Mouse (Mus musculus): ENCODE results near the gene Myo5a. TPM values are rescaled to one million over a fixed set of nuclear protein-coding genes. Genes with fewer than 3 reads are reported as not detected.

The Myo5a gene
- polyA plus RNA-seq, 1 experiment from 2014 or later: 10.5 TPM

DNA sequence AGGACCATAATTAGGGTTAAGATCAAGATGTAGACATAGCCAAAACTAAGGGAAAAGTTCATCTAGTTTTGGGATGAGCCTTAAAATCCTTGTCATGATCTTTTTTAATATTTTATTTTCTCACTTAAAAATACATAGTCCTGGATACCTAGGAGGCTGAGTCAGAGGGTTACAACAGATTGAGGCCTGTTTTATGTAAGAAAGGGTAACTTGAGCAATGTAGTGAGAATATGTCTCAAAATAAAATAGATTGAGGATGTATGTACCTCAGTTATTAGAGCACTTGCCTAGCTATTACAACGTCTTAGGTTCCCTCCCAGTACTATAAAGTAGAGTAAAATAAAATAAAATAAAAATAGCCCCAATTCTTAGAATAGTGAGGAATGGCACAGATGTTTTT, 21.3 kb downstream of the Myo5a start:
- Histone ChIP-seq H3K27ac (ENCODE audit: low read length) (no peak overlapping the region), H3K4me2 (ENCODE audit: low read depth, low read length) (no peak overlapping the region), H3K27me3 (ENCODE audit: control insufficient read depth, insufficient read depth, low read length) (no peaks in the 10 kb centered on the region), H3K4me3 (replicated peaks; ENCODE audit: low read length) (no peak overlapping the region), H3K4me1 (ENCODE audit: control insufficient read depth, insufficient read depth, low read length) (no peaks in the 10 kb centered on the region), H3K9me3 (replicated peaks; ENCODE audit: control insufficient read depth, low read length) (no peaks in the 10 kb centered on the region), H3K36me3 (ENCODE audit: control insufficient read depth, insufficient read depth, low read length) (no peaks in the 10 kb centered on the region), H3K9ac (ENCODE audit: low read length) (no peak overlapping the region)
- WGBS: 65% methylated on average over 1 of the region's 1 CpGs
- no peak for ATAC-seq (ENCODE audit: insufficient read depth, low FRiP score)

DNA sequence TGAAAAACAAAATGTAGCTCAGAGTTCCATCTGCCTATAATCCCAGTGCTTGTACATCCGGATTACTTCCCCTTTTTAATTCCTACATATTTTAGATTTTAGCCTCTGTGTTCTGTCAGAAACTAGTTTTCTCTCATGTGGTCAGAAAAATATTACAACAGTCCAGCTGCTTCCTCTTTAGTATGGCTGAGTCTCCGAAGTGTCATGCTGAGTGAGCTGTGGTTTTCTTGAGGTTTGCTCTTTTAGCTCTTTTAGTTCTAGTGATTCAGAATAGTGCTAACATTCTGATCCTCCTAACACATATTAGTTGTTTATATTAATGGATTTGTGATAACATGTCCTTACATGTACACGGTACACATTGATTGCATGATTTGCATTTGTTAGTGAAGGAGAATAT, 23.9 kb downstream of the Myo5a start:
- Histone ChIP-seq H3K27me3 (ENCODE audit: control insufficient read depth, insufficient read depth, low read length) (no peaks in the 10 kb centered on the region), H3K4me3 (replicated peaks; ENCODE audit: low read length) (no peak overlapping the region), H3K4me2 (ENCODE audit: low read depth, low read length) (no peak overlapping the region), H3K36me3 (ENCODE audit: control insufficient read depth, insufficient read depth, low read length) (no peaks in the 10 kb centered on the region), H3K9me3 (replicated peaks; ENCODE audit: control insufficient read depth, low read length) (no peaks in the 10 kb centered on the region), H3K27ac (ENCODE audit: low read length) (no peak overlapping the region), H3K4me1 (ENCODE audit: control insufficient read depth, insufficient read depth, low read length) (no peaks in the 10 kb centered on the region), H3K9ac (ENCODE audit: low read length) (no peak overlapping the region)
- WGBS: 58% methylated on average over 3 of the region's 3 CpGs
- no peak for ATAC-seq (ENCODE audit: insufficient read depth, low FRiP score)

DNA sequence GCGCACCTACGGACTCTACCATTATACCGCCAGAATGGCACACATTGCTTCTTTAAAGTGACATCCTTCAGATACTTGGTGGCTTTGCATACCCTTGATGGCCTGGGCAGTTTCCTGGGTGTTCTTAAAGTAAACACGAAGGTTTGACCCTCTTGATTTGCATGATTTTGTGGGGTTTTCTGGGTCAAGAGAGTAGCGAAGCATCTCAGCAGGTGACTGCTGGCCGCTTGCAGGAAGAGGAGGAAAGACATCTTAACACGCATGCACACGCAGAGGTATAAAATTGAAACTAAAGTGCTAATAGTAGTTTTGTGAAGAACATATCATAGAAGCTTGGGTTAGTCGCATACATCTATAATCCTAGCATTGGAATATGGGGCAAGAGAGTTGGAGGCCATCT, 28.1 kb downstream of the Myo5a start:
- no peak overlapping the region for H3K4me2 ChIP-seq (ENCODE audit: low read depth, low read length)
- H3K4me1 ChIP-seq (ENCODE audit: control insufficient read depth, insufficient read depth, low read length): no peaks in the 10 kb centered on the region
- H3K27ac ChIP-seq (ENCODE audit: low read length): no peak overlapping the region
- WGBS: 92% methylated on average over 9 of the region's 9 CpGs
- H3K36me3 ChIP-seq (ENCODE audit: control insufficient read depth, insufficient read depth, low read length): no peaks in the 10 kb centered on the region
- no peak overlapping the region for H3K4me3 ChIP-seq (replicated peaks; ENCODE audit: low read length)
- ATAC-seq (ENCODE audit: insufficient read depth, low FRiP score): no peak
- H3K9ac ChIP-seq (ENCODE audit: low read length): no peak overlapping the region
- H3K9me3 ChIP-seq (replicated peaks; ENCODE audit: control insufficient read depth, low read length): no peaks in the 10 kb centered on the region
- no peaks in the 10 kb centered on the region for H3K27me3 ChIP-seq (ENCODE audit: control insufficient read depth, insufficient read depth, low read length)

DNA sequence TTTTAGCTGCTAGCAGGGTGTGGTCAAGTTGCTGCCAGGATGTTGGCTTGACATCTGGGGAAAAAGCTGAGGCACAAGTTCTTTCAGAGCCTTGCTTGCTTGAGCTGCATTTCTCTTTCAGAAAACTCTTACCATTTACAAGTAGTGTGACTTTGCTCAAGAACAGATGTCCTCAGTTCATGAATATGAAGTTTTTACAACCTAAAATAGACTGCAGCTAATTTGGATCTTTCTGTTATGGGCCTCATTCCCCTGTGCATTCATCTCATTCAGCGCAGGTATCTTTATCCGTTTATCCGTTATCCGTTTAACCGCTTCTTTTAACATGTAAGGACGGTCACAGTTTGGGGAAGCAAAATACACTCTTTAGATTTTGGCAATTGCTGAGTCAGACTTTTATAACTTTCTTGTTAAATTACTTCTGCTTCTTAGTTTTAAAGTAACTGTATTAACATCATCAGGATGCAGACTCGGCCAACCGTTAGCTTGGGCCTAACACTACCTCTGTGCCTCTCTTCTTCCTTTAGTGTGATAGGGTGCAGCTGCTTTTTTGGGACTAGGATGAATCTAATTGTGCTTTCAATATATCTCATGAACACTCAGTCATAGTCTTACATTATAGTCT, 29.5 kb downstream of the Myo5a start:
- Histone ChIP-seq H3K4me1 (ENCODE audit: control insufficient read depth, insufficient read depth, low read length) (no peaks in the 10 kb centered on the region), H3K27ac (ENCODE audit: low read length) (no peak overlapping the region), H3K27me3 (ENCODE audit: control insufficient read depth, insufficient read depth, low read length) (no peaks in the 10 kb centered on the region), H3K4me2 (ENCODE audit: low read depth, low read length) (no peak overlapping the region), H3K9ac (ENCODE audit: low read length) (no peak overlapping the region), H3K9me3 (replicated peaks; ENCODE audit: control insufficient read depth, low read length) (no peaks in the 10 kb centered on the region), H3K4me3 (replicated peaks; ENCODE audit: low read length) (no peak overlapping the region), H3K36me3 (ENCODE audit: control insufficient read depth, insufficient read depth, low read length) (no peaks in the 10 kb centered on the region)
- 86% methylated on average over 8 of the region's 8 CpGs for WGBS
- no peak for ATAC-seq (ENCODE audit: insufficient read depth, low FRiP score)

DNA sequence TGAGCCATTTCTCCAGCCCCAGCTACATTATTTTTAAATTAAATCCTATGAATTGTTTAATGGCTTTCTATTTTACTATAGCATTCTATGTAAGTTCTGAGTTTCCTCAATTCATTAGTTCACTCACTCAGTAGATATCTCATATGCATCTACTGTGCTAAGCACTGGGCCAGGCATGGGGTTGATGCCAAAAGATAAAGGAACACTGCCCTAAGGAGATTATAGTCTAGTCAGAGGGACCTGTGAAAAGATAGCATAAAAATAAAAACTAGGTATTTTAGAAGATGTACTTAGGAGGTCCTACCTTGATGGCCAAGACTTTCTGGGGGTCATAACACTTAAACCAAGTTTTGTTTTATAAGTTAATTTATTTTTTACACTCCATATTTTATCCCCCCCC, 31.3 kb downstream of the Myo5a start:
- Histone ChIP-seq H3K27ac (ENCODE audit: low read length) (no peak overlapping the region), H3K9ac (ENCODE audit: low read length) (no peak overlapping the region), H3K4me1 (ENCODE audit: control insufficient read depth, insufficient read depth, low read length) (no peaks in the 10 kb centered on the region), H3K27me3 (ENCODE audit: control insufficient read depth, insufficient read depth, low read length) (no peaks in the 10 kb centered on the region), H3K9me3 (replicated peaks; ENCODE audit: control insufficient read depth, low read length) (no peaks in the 10 kb centered on the region), H3K36me3 (ENCODE audit: control insufficient read depth, insufficient read depth, low read length) (no peaks in the 10 kb centered on the region), H3K4me2 (ENCODE audit: low read depth, low read length) (no peak overlapping the region), H3K4me3 (replicated peaks; ENCODE audit: low read length) (no peak overlapping the region)
- ATAC-seq (ENCODE audit: insufficient read depth, low FRiP score): no peak

DNA sequence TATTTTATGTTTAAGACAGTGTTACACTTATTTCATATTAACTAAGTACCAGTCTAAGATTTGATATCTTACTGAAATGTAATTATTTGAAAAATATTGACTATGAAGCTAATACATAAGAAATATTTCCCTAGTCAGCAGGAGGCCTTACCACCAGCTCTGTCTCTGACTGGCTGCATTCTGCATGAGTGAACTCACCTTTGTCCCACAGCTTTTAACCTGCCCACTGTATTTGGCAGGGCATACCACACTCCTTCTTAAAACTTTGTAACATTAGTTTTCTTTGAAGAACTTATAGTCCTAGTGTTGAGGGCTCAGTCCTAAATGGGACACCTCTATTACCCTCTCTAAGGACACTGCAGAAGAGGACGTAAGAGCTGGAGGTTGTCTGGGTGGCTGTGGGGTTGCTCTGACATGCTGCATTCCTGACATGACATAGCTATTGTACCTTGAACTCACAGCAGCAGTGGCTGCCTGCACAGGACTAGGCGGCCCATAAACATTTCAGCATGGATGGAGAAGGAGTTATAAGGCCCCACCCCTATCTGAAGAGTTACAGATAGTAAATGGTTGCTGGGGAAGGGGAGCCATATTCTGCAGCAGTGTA, 45.9 kb downstream of the Myo5a start:
- ATAC-seq (ENCODE audit: insufficient read depth, low FRiP score): no peak
- Histone ChIP-seq H3K4me2 (ENCODE audit: low read depth, low read length) (no peak overlapping the region), H3K27me3 (ENCODE audit: control insufficient read depth, insufficient read depth, low read length) (no peaks in the 10 kb centered on the region), H3K4me3 (replicated peaks; ENCODE audit: low read length) (no peak overlapping the region), H3K9ac (ENCODE audit: low read length) (no peak overlapping the region), H3K36me3 (ENCODE audit: control insufficient read depth, insufficient read depth, low read length) (no peaks in the 10 kb centered on the region), H3K27ac (ENCODE audit: low read length) (no peak overlapping the region), H3K4me1 (ENCODE audit: control insufficient read depth, insufficient read depth, low read length) (no peaks in the 10 kb centered on the region), H3K9me3 (replicated peaks; ENCODE audit: control insufficient read depth, low read length) (no peaks in the 10 kb centered on the region)
- 75% methylated on average over 2 of the region's 2 CpGs for WGBS

DNA sequence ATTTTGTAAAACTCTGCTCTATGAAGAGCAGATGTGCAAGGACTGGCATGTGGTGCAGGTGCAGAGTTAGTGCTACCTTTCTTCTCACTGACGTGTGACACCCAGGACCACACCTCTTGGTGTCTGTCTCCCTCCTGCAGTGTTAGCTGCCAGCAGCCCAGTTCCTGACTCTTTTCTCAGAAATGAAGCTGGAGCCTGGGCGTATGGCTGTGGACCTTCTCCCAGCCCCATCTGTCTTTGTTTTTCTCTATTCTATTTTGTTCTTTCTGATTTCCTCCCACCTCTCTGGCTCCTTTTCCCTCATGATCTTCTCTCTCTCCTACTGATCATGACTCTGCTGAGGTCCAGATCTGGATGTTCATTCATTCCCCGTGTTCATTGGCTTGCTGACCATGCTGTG, 50.3 kb downstream of the Myo5a start:
- Histone ChIP-seq H3K4me3 (replicated peaks; ENCODE audit: low read length) (no peak overlapping the region), H3K27ac (ENCODE audit: low read length) (no peak overlapping the region), H3K36me3 (ENCODE audit: control insufficient read depth, insufficient read depth, low read length) (no peaks in the 10 kb centered on the region), H3K9ac (ENCODE audit: low read length) (no peak overlapping the region), H3K4me2 (ENCODE audit: low read depth, low read length) (no peak overlapping the region), H3K9me3 (replicated peaks; ENCODE audit: control insufficient read depth, low read length) (no peaks in the 10 kb centered on the region), H3K27me3 (ENCODE audit: control insufficient read depth, insufficient read depth, low read length) (no peaks in the 10 kb centered on the region), H3K4me1 (ENCODE audit: control insufficient read depth, insufficient read depth, low read length) (no peaks in the 10 kb centered on the region)
- 84% methylated on average over 3 of the region's 3 CpGs for WGBS
- no peak for ATAC-seq (ENCODE audit: insufficient read depth, low FRiP score)

DNA sequence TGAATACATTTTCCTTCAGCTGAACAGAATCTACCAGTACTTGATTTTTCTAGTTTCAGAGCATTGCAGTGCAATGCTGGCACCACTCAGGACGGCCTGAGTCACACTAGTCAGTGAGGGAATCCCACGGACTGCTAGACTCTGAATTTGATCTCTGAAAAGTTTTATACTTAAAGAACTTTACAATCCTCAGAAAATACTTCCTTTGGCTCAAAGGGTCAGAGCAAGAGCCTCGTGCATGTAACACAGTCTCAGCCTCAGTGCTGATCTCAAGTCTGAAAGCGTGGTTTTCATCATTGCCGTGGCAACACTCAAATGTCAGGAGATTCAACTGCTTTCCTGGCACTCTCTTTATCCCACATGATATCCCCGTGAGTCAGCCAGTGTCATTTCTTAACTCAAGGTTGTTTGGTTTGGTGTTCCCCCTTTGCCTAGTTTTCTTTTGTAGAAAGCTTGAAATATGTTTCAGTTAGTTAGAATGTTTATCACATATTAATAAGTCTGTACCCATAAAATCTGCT, 53.4 kb downstream of the Myo5a start:
- H3K9me3 ChIP-seq (replicated peaks; ENCODE audit: control insufficient read depth, low read length): no peaks in the 10 kb centered on the region
- H3K4me1 ChIP-seq (ENCODE audit: control insufficient read depth, insufficient read depth, low read length): no peaks in the 10 kb centered on the region
- no peaks in the 10 kb centered on the region for H3K36me3 ChIP-seq (ENCODE audit: control insufficient read depth, insufficient read depth, low read length)
- H3K27ac ChIP-seq (ENCODE audit: low read length): no peak overlapping the region
- no peak overlapping the region for H3K9ac ChIP-seq (ENCODE audit: low read length)
- no peak for ATAC-seq (ENCODE audit: insufficient read depth, low FRiP score)
- 64% methylated on average over 6 of the region's 6 CpGs for WGBS
- H3K4me2 ChIP-seq (ENCODE audit: low read depth, low read length): no peak overlapping the region
- no peaks in the 10 kb centered on the region for H3K27me3 ChIP-seq (ENCODE audit: control insufficient read depth, insufficient read depth, low read length)
- no peak overlapping the region for H3K4me3 ChIP-seq (replicated peaks; ENCODE audit: low read length)

DNA sequence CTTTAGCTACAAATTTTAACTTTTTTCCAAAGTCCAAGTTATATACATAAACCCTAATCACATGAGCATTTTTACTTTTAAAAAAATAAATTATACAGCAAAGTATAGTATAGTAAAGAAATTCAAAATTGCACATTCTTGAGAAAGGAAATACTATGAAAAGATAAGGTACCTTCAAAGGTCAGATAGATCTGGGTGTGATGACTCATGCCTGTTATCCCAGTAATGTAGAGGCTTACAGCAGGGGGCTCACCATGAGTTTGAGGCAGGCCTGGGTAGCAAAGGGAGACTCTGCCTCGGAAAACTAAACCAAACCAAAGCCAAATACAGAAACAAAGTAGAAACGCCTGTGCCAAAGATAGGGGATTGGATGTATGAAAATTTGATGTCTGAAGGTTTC, 59.7 kb downstream of the Myo5a start:
- no peak overlapping the region for H3K9ac ChIP-seq (ENCODE audit: low read length)
- no peak for ATAC-seq (ENCODE audit: insufficient read depth, low FRiP score)
- H3K4me2 ChIP-seq (ENCODE audit: low read depth, low read length): no peak overlapping the region
- whole genome bisulfite sequencing: 54% methylated on average over 2 of the region's 2 CpGs
- no peak overlapping the region for H3K27ac ChIP-seq (ENCODE audit: low read length)
- no peaks in the 10 kb centered on the region for H3K36me3 ChIP-seq (ENCODE audit: control insufficient read depth, insufficient read depth, low read length)
- H3K4me1 ChIP-seq (ENCODE audit: control insufficient read depth, insufficient read depth, low read length): no peaks in the 10 kb centered on the region
- H3K9me3 ChIP-seq (replicated peaks; ENCODE audit: control insufficient read depth, low read length): no peaks in the 10 kb centered on the region
- H3K4me3 ChIP-seq (replicated peaks; ENCODE audit: low read length): no peak overlapping the region
- H3K27me3 ChIP-seq (ENCODE audit: control insufficient read depth, insufficient read depth, low read length): no peaks in the 10 kb centered on the region
